Mouse (Mus musculus) kidney, postnatal 4 days (tissue): ENCODE results near the gene Arhgap5.
"Not testable (repeated sequence)": the region's sequence is repeated elsewhere in the genome, so short reads cannot be mapped to it uniquely, and the experiment has no call there.

Experiments
- DNase-seq, 2 experiments: peaks; one replicate each; pipeline ENCODE4 v3.0.0; 2021; ENCODE audit warnings: mixed read lengths in 2 of 2

Arhgap5 gene

GRCm38 (mm10) chr12:52541294-52541693 is 37.5 kb downstream of the Arhgap5 start:
- DNase-seq, result no peak

- DNase-seq, result no peak
Measured at GRCm38 (mm10) chr12:52544532-52544931, 40.8 kb downstream of the Arhgap5 start.

- no peak for DNase-seq
Measured at GRCm38 (mm10) chr12:52552085-52552484, 48.3 kb downstream of the Arhgap5 start.

GRCm38 (mm10) chr12:52555188-52555876 is 51.6 kb downstream of the Arhgap5 start:
- no peak for DNase-seq

GRCm38 (mm10) chr12:52565654-52566053 is 61.9 kb downstream of the Arhgap5 start:
- DNase-seq, result no peak

GRCm38 (mm10) chr12:52573371-52573770 is 69.6 kb downstream of the Arhgap5 start:
- DNase-seq, result no peak

- not testable (repeated sequence) for DNase-seq
Measured at GRCm38 (mm10) chr12:52586466-52586865, 82.7 kb downstream of the Arhgap5 start.

GRCm38 (mm10) chr12:52587473-52588010 is 83.8 kb downstream of the Arhgap5 start:
- DNase-seq, result peak; percentile 5 to 26

- DNase-seq, result no peak
Measured at GRCm38 (mm10) chr12:52595389-52596185, 91.8 kb downstream of the Arhgap5 start.

GRCm38 (mm10) chr12:52602471-52602870 is 98.7 kb downstream of the Arhgap5 start:
- DNase-seq, result peak in 1 of 2 experiments; percentile 18

- peak; percentile 85 to 91 for DNase-seq
Measured at GRCm38 (mm10) chr12:52602883-52603694, 99.3 kb downstream of the Arhgap5 start.

GRCm38 (mm10) chr12:52603695-52604255 is 100.0 kb downstream of the Arhgap5 start:
- DNase-seq, result peak; percentile 43 to 69

- DNase-seq, result peak; percentile 99
Measured at GRCm38 (mm10) chr12:52604256-52604991, 100.7 kb downstream of the Arhgap5 start.

GRCm38 (mm10) chr12:52604992-52605652 is 101.3 kb downstream of the Arhgap5 start:
- DNase-seq, result no peak

GRCm38 (mm10) chr12:52607411-52607810 is 103.6 kb downstream of the Arhgap5 start:
- no peak for DNase-seq

- DNase-seq, result no peak
Measured at GRCm38 (mm10) chr12:52615703-52616102, 111.9 kb downstream of the Arhgap5 start.

GRCm38 (mm10) chr12:52618418-52619040 is 114.8 kb downstream of the Arhgap5 start:
- DNase-seq, result no peak

- no peak for DNase-seq
Measured at GRCm38 (mm10) chr12:52619644-52620043, 115.9 kb downstream of the Arhgap5 start.
